Mouse (Mus musculus) kidney, adult 2 months (tissue): ENCODE measurements at regions not wholly inside any gene's neighbourhood (a gene's known extent, or its start where the extent isn't known, plus 50 kb on each side); places are given as distances from the start of the nearest gene placed in this dataset.

Experiments
- CTCF ChIP-seq: fragments of 200-500 bp; conservative IDR thresholded peaks from 2 replicates; pipeline ENCODE4 v1.5.1; 2011; ENCODE audit warnings: low read depth, mild to moderate bottlenecking, control low read depth, low read length, moderate library complexity, mixed read lengths; ENCODE audit not compliant: insufficient read depth, insufficient read length
- POLR2A ChIP-seq: fragments of 200-500 bp; IDR thresholded peaks from one replicate; pipeline ENCODE4 v1.6.1; 2011; ENCODE audit warnings: low read depth, low read length, control low read depth

GRCm38 (mm10) chr13:25609641-25610040 lies 339.3 kb upstream of the Nrsn1 start:
- no peak for TF ChIP-seq CTCF
- no peak for TF ChIP-seq POLR2A
